15 mouse cellular contexts compared by ENCODE assay signal in the genomic region with DNA sequence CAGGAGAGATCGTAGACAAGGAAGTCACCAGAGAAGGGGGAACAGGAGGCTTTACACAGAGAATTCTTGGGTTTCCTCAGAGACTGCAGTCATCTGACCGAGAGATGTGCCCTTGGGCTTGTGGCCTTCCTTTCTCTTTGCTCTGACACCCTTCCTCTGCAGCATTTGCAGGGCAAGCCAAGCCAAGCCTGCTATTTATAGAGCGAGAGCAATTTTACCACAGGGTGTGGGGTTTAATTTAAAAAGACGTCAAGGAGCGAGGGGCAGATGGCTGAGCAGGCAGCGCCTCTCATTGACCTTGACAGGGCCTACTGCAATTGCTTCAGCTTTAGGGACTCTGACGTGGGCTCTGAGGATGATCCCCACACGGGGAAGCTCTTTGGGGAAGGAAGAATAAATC. TPM values are rescaled to one million over a fixed set of nuclear protein-coding genes. Genes with fewer than 3 reads are reported as not detected.
DNase-seq lines count a peak whose midpoint lies in the region; ATAC-seq and TF ChIP-seq lines count a peak whose summit lies in the region.
"Had no signal": no experiment of that assay in that cellular context is flagged by ENCODE, and none has a peak within 500 bp of the region (broad histone marks: within the 10 kb centered on the region; RNA-seq: fewer than 3 reads in every experiment).

No protein-coding gene starts in this region.

- no peaks in the 10 kb centered on the region for H3K36me3 ChIP-seq in heart, embryonic 12.5 days
- no peaks in the 10 kb centered on the region for H3K36me3 ChIP-seq in myocyte (ENCODE audit: control insufficient read depth, insufficient read depth)
- no peaks in the 10 kb centered on the region for H3K36me3 ChIP-seq in forebrain, embryonic 13.5 days (ENCODE audit: poor library complexity, severe bottlenecking)
- H3K36me3 ChIP-seq: embryonic facial prominence, embryonic 15.5 days; forebrain, embryonic 15.5 days had no signal

- H3K9me3 ChIP-seq in heart, embryonic 12.5 days (replicated peaks): no peaks in the 10 kb centered on the region
- no peaks in the 10 kb centered on the region for H3K9me3 ChIP-seq in forebrain, embryonic 13.5 days (replicated peaks)
- H3K9me3 ChIP-seq: embryonic facial prominence, embryonic 15.5 days; forebrain, embryonic 15.5 days had no signal

- peak overlapping the region; percentile 76 for H3K27ac ChIP-seq in left cerebral cortex, adult 2 months
- H3K27ac ChIP-seq in heart, embryonic 12.5 days (ENCODE audit: poor library complexity, severe bottlenecking): peak overlapping the region; percentile 76
- H3K27ac ChIP-seq in forebrain, embryonic 13.5 days: no peak overlapping the region
- H3K27ac ChIP-seq: embryonic facial prominence, embryonic 15.5 days; forebrain, embryonic 15.5 days had no signal

- H3K9ac ChIP-seq in heart, embryonic 12.5 days: no peak overlapping the region
- H3K9ac ChIP-seq in forebrain, embryonic 13.5 days: no peak overlapping the region
- H3K9ac ChIP-seq: embryonic facial prominence, embryonic 15.5 days; forebrain, embryonic 15.5 days had no signal

- no peak overlapping the region for H3K4me3 ChIP-seq in left cerebral cortex, adult 2 months
- H3K4me3 ChIP-seq in heart, embryonic 12.5 days: no peak overlapping the region
- H3K4me3 ChIP-seq in myocyte: no peak overlapping the region
- H3K4me3 ChIP-seq in forebrain, embryonic 13.5 days: no peak overlapping the region
- H3K4me3 ChIP-seq: embryonic facial prominence, embryonic 15.5 days; forebrain, embryonic 15.5 days had no signal

- no peak for DNase-seq in left cerebral cortex, adult 2 months (ENCODE audit: extremely low spot score in 1 of 2, low spot score in 2 of 2)
- DNase-seq in left cerebral cortex, adult 9 months (ENCODE audit: low spot score in 2 of 2): no peak
- DNase-seq in cerebellum, postnatal 10 days: peak; percentile 46 to 62
- no peak for DNase-seq in layer of hippocampus, postnatal 10 days (ENCODE audit: low spot score in 2 of 2)
- no peak for DNase-seq in left cerebral cortex, adult 18-20 months (ENCODE audit: low spot score in 2 of 2)
- DNase-seq: kidney, postnatal 14 days had no signal

- H3K27me3 ChIP-seq in heart, embryonic 12.5 days (replicated peaks): no peaks in the 10 kb centered on the region; the same call in 1 of the 2 replicates
- peaks cover 6% of the 10 kb centered on the region for H3K27me3 ChIP-seq in myocyte (ENCODE audit: control insufficient read depth, insufficient read depth, insufficient read length)
- H3K27me3 ChIP-seq in forebrain, embryonic 13.5 days: no peaks in the 10 kb centered on the region
- H3K27me3 ChIP-seq: embryonic facial prominence, embryonic 15.5 days; forebrain, embryonic 15.5 days had no signal

- peak; percentile 22; the same call in 1 of the 2 replicates for ATAC-seq in heart, embryonic 12.5 days (ENCODE audit: insufficient number of reproducible peaks, low FRiP score)
- ATAC-seq in forebrain, embryonic 13.5 days: no peak
- ATAC-seq: activated CD4-positive, CD25-positive, alpha-beta regulatory T cell, adult 4 months; CD4-positive, CD25-positive, alpha-beta regulatory T cell, adult 4 months; forebrain, embryonic 15.5 days; intestine, embryonic 16.5 days had no signal

- TF ChIP-seq POLR2A in myocyte (IDR thresholded peaks at IDR 0.05; ENCODE audit: insufficient read length, low read depth): no peak

- TF ChIP-seq CTCF in left cerebral cortex, adult 2 months (IDR thresholded peaks at IDR 0.05): no peak

- no peak overlapping the region for H3K4me2 ChIP-seq in heart, embryonic 12.5 days
- peak overlapping the region; percentile 5 for H3K4me2 ChIP-seq in myocyte (ENCODE audit: low read depth)
- no peak overlapping the region for H3K4me2 ChIP-seq in forebrain, embryonic 13.5 days
- H3K4me2 ChIP-seq: embryonic facial prominence, embryonic 15.5 days; forebrain, embryonic 15.5 days; liver, embryonic 11.5 days had no signal

- intact Hi-C loops in left cerebral cortex, adult 2 months (cut with DNase I): no loop called here

- peaks cover 37% of the 10 kb centered on the region for H3K4me1 ChIP-seq in heart, embryonic 12.5 days (replicated peaks)
- no peaks in the 10 kb centered on the region for H3K4me1 ChIP-seq in forebrain, embryonic 13.5 days
- H3K4me1 ChIP-seq: forebrain, embryonic 15.5 days had no signal

- no peak overlapping the region for H3ac ChIP-seq in myocyte (ENCODE audit: control insufficient read depth, insufficient read length)

- H3K79me2 ChIP-seq in myocyte (ENCODE audit: control insufficient read depth, insufficient read depth): no peaks in the 10 kb centered on the region

- 41% methylated on average over 8 of the region's 8 CpGs for WGBS in heart, embryonic 12.5 days
- WGBS in forebrain, embryonic 13.5 days: 88% methylated on average over 8 of the region's 8 CpGs

TF ChIP-seq in myocyte, 11 proteins besides CTCF, POLR2A, EP300 and RAD21:
- TF ChIP-seq SRF (IDR thresholded peaks at IDR 0.05; ENCODE audit: control insufficient read depth, insufficient read length, low read depth) (no peak), TCF12 (IDR thresholded peaks at IDR 0.05; ENCODE audit: insufficient read depth, poor library complexity, severe bottlenecking) (no peak), MYOG (IDR thresholded peaks at IDR 0.05; ENCODE audit: control insufficient read depth in 1 of 3, insufficient read depth in 1 of 3, insufficient read length in 2 of 3, low read depth in 2 of 3) (no peak), MAX (IDR thresholded peaks at IDR 0.05; ENCODE audit: low read depth) (no peak), REST (IDR thresholded peaks at IDR 0.05; ENCODE audit: insufficient read depth, insufficient read length) (no peak), POLR2AphosphoS2 (IDR thresholded peaks at IDR 0.05; ENCODE audit: insufficient read length, low read depth) (no peak), E2F4 (IDR thresholded peaks at IDR 0.05; ENCODE audit: insufficient read depth) (no peak), CEBPB (IDR thresholded peaks at IDR 0.05; ENCODE audit: insufficient read depth, poor library complexity, severe bottlenecking) (no peak)

RNA-seq across cellular contexts. Expression of gene Gatb, which starts 55.3 kb away (rescaled TPM):
- 10 to 100 TPM; 20.4 to 20.6 TPM for total RNA-seq in left cerebral cortex, adult 2 months (2021)
- polyA plus RNA-seq in heart, embryonic 12.5 days (2016; fragmentation: Nextera tagmentation; extraction: Ambion mirVana): 37.4 and 41.4 TPM in 2 replicates
- polyA plus RNA-seq in myocyte (2012; fragmentation: generic; extraction: Trizol): 14.3 TPM
- total RNA-seq in layer of hippocampus, postnatal 10 days (2021): 10 to 100 TPM; 15.0 to 16.6 TPM
- total RNA-seq in left cerebral cortex, adult 18-20 months (2021): 10 to 100 TPM; 17.4 to 21.4 TPM
- 20.4 and 23.0 TPM in 2 replicates for polyA plus RNA-seq in forebrain, embryonic 13.5 days (2015; fragmentation: Nextera tagmentation; extraction: Ambion mirVana)

Comparison
In these comparisons a context has a peak if more than half of its experiments do, and no peak if none do; other contexts are left out.
1. DNase-seq: peak in cerebellum, postnatal 10 days (2 of 2); none in left cerebral cortex, adult 2 months (0 of 2), left cerebral cortex, adult 9 months (0 of 2), layer of hippocampus, postnatal 10 days (0 of 2) and left cerebral cortex, adult 18-20 months (0 of 2).